Mouse (Mus musculus): ENCODE results near the gene Mcm9.
"Not testable (repeated sequence)": the region's sequence is repeated elsewhere in the genome, so short reads cannot be mapped to it uniquely, and the experiment has no call there.

The Mcm9 gene

DNA sequence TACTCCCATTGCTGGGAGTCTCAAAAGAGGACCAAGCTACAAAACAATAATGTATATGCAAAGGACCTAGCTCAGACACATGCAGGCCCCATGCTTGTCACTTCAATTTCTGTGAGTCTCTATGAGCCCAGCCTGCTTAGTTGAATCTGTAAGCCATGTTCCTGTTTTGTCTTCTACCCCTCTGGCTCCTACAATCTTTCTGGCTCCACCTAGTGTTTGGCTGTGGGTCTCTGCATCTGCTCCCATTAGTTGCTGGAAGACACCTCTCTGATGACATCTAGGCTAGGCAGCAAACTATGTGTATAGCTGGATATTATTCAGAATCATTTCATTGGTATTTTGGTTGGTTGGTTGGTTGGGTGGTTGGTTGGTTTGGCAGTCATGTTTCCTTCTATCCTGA lies 130.7 kb downstream of the Mcm9 start:
- DNase-seq, result peak in 1 of 2 experiments; percentile 28

DNA sequence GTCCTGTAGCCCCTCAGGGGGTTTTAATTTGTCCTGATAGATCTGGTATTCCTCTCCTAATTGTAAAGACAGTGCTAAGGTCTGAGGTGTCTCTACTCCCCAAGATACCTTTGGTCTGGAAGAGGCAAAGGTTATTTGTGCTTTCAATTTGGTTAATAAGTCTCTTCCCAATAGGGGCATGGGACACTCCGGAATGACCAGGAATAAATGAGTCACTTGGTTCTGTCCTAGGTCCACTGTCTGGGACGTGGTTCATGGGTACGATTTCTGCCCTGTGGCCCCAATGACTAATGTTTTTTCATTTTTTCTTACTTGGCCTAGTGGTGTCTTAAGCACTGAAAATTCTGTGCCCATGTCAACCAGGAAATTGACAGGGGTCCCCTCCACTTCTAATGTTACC lies 134.9 kb downstream of the Mcm9 start:
- not testable (repeated sequence) for DNase-seq

DNA sequence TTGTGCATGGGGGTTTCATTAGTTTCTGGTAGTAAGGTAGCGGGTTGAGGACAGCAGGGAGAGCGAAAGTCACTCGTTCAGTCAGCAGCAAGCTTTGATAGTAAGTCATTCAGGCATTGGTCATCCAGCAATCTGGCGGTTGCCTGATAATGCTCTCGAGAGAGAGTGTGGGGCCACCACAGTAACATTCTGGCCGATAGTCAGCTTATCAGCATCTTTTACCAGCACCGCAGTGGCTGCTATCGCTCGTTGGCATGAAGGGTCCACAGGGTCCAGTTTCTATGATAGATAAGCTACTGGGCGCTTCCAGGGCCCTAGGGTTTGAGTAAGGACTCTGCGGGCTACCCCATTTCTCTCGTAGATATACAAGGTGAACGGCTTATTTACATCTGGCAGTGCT lies 136.3 kb downstream of the Mcm9 start:
- DNase-seq, result no peak
